Mouse (Mus musculus) hindbrain, embryonic 12.5 days (tissue): ENCODE data around the gene Atf3. TPM values are rescaled to one million over a fixed set of nuclear protein-coding genes. Genes with fewer than 3 reads are reported as not detected.

ENCODE experiments used
- ATAC-seq: fragments of 200-750 bp; cut with Nextera tagmentation; 2 replicates; pipeline ENCODE4 v1.8.0; 2017; ENCODE audit warnings: moderate TSS enrichment; ENCODE audit not compliant: low FRiP score
- H3K27ac ChIP-seq: fragments of 300-500 bp; sonication (generic); 2 replicates; pipeline ENCODE4 v1.5.1; 2016; ENCODE audit warnings: mild to moderate bottlenecking
- H3K27me3 ChIP-seq: fragments of 300-500 bp; sonication (generic); 2 replicates; pipeline ENCODE4 v1.6.1; 2016; ENCODE audit warnings: mild to moderate bottlenecking
- H3K36me3 ChIP-seq: fragments of 300-500 bp; sonication (generic); 2 replicates; pipeline ENCODE4 v1.6.1; 2016; ENCODE audit warnings: mild to moderate bottlenecking
- H3K4me1 ChIP-seq: fragments of 300-500 bp; sonication (generic); 2 replicates; pipeline ENCODE4 v1.6.1; 2016
- H3K4me2 ChIP-seq: fragments of 300-500 bp; sonication (generic); replicated peaks from 2 replicates; pipeline ENCODE4 v1.6.1; 2016; ENCODE audit warnings: mild to moderate bottlenecking
- H3K4me3 ChIP-seq: fragments of 300-500 bp; sonication (generic); 2 replicates; pipeline ENCODE4 v1.5.1; 2016; ENCODE audit warnings: mild to moderate bottlenecking
- H3K9ac ChIP-seq: fragments of 300-500 bp; sonication (generic); 2 replicates; pipeline ENCODE4 v1.6.1; 2016; ENCODE audit warnings: mild to moderate bottlenecking, moderate library complexity
- H3K9me3 ChIP-seq: fragments of 300-500 bp; sonication (generic); replicated peaks from 2 replicates; pipeline ENCODE4 v1.6.1; 2016; ENCODE audit warnings: mild to moderate bottlenecking
- WGBS: fragments of 180-500 bp; shearing (Covaris S2); methylation state at CpG from one replicate; pipeline ENCODE4 v1.1.7; 2016; 5-methylcytosine and 5-hydroxymethylcytosine counted together
- polyA plus RNA-seq: library from polyadenylated mRNA; unstranded; fragments of >200 nt; fragmentation: Nextera tagmentation; extraction: Ambion mirVana; gene quantifications from 2 replicates; pipeline ENCODE4 v1.2.1, GENCODE M21; 2016

The Atf3 gene
- polyA plus RNA-seq, 1 experiment from 2014 or later, result 2.7 TPM

GRCm38 (mm10) chr1:191224981-191225703, 7.3 kb upstream of the Atf3 start:
- 53% methylated on average over 9 of the region's 9 CpGs for WGBS
- ATAC-seq, result no peak
- Histone ChIP-seq H3K27ac (no peak overlapping the region), H3K4me2 (peak overlapping the region; percentile 97), H3K27me3 (no peaks in the 10 kb centered on the region), H3K9ac (peak overlapping the region; percentile 88), H3K4me3 (peak overlapping the region; percentile 84), H3K9me3 (no peaks in the 10 kb centered on the region), H3K4me1 (peaks cover 18% of the 10 kb centered on the region), H3K36me3 (no peaks in the 10 kb centered on the region)

GRCm38 (mm10) chr1:191224302-191224980, 6.6 kb upstream of the Atf3 start:
- Histone ChIP-seq H3K4me3 (peak overlapping the region; percentile 84), H3K9me3 (no peaks in the 10 kb centered on the region), H3K36me3 (no peaks in the 10 kb centered on the region), H3K4me2 (peak overlapping the region; percentile 97), H3K9ac (peak overlapping the region; percentile 88), H3K4me1 (peaks cover 18% of the 10 kb centered on the region), H3K27me3 (no peaks in the 10 kb centered on the region), H3K27ac (peak overlapping the region; percentile 48)
- 2% methylated on average over 57 of the region's 57 CpGs for WGBS
- peak; percentile 88 for ATAC-seq

DNA sequence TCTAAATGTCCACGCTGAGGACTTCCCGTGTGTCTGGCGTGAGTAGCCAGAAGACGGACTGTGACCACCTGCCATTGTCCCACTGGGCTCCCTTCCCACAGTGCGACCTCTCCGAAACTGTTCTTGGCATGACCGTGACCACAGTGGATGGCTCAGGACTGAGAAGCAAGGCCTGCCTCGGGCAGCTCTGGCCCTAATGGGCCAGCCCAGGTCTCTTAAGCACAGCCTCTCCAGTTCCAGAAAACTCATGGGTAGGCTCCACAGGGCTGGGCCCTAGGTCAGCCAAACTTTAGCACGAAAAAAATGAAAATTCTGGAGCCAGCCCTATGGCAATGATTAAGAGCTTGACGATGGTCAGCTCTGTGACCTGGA, 6.1 kb upstream of the Atf3 start:
- Histone ChIP-seq H3K27ac (0 out of 2 replicates have a peak overlapping the region, but pooled peaks have one; percentile 5), H3K36me3 (no peaks in the 10 kb centered on the region), H3K4me1 (peaks cover 18% of the 10 kb centered on the region), H3K9ac (peak overlapping the region; percentile 88; the same call in 1 of the 2 replicates), H3K9me3 (no peaks in the 10 kb centered on the region), H3K4me3 (peak overlapping the region; percentile 84), H3K27me3 (no peaks in the 10 kb centered on the region), H3K4me2 (peak overlapping the region; percentile 97)
- peak; percentile 70 for ATAC-seq
- 51% methylated on average over 10 of the region's 10 CpGs for WGBS

GRCm38 (mm10) chr1:191222031-191222430, 4.2 kb upstream of the Atf3 start:
- Histone ChIP-seq H3K4me2 (no peak overlapping the region), H3K27me3 (0 out of 2 replicates have a peak, but pooled peaks cover 2% of the 10 kb centered on the region), H3K27ac (no peak overlapping the region), H3K9me3 (no peaks in the 10 kb centered on the region), H3K9ac (no peak overlapping the region), H3K4me1 (peaks cover 18% of the 10 kb centered on the region), H3K4me3 (no peak overlapping the region), H3K36me3 (no peaks in the 10 kb centered on the region)
- no peak for ATAC-seq
- WGBS, result 84% methylated on average over 4 of the region's 4 CpGs

DNA sequence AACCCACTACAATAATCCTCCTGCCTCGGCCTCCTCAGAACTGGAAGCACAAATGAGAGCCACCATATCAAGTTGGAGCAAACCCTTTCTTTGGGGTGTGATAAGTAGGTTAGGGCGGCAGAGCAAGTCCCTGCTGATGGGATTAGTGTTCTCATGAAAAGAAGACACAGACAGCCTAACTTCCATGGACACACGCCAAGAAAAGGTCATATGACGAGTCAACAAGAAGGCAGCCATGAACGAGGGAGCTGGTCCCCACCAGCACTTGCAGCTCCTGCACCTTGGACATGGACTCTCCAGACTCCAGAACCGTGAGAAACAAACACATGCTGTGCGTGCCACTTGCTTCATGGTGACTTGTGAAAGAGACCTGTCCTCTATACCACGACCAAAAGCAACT, 2.7 kb upstream of the Atf3 start:
- Histone ChIP-seq H3K36me3 (no peaks in the 10 kb centered on the region), H3K4me2 (no peak overlapping the region), H3K27ac (no peak overlapping the region), H3K4me1 (peaks cover 21% of the 10 kb centered on the region), H3K9me3 (no peaks in the 10 kb centered on the region), H3K9ac (no peak overlapping the region), H3K4me3 (no peak overlapping the region), H3K27me3 (0 out of 2 replicates have a peak, but pooled peaks cover 4% of the 10 kb centered on the region)
- no peak for ATAC-seq
- 82% methylated on average over 8 of the region's 8 CpGs for WGBS

GRCm38 (mm10) chr1:191219748-191220147, 1.9 kb upstream of the Atf3 start:
- no peak overlapping the region for H3K4me2 ChIP-seq
- H3K27me3 ChIP-seq, result peaks cover 10% of the 10 kb centered on the region; the same call in 1 of the 2 replicates
- 89% methylated on average over 1 of the region's 1 CpGs for WGBS
- no peaks in the 10 kb centered on the region for H3K9me3 ChIP-seq
- H3K4me1 ChIP-seq, result peaks cover 12% of the 10 kb centered on the region
- ATAC-seq, result no peak
- H3K27ac ChIP-seq, result no peak overlapping the region
- no peaks in the 10 kb centered on the region for H3K36me3 ChIP-seq
- H3K4me3 ChIP-seq, result no peak overlapping the region
- no peak overlapping the region for H3K9ac ChIP-seq

GRCm38 (mm10) chr1:191218583-191218982, 744 bp upstream of the Atf3 start:
- H3K9ac ChIP-seq, result no peak overlapping the region
- H3K4me1 ChIP-seq, result peaks cover 6% of the 10 kb centered on the region; the same call in 1 of the 2 replicates
- WGBS, result 89% methylated on average over 5 of the region's 5 CpGs
- no peak overlapping the region for H3K4me3 ChIP-seq
- peaks cover 10% of the 10 kb centered on the region; the same call in 1 of the 2 replicates for H3K27me3 ChIP-seq
- no peak overlapping the region for H3K27ac ChIP-seq
- H3K4me2 ChIP-seq, result no peak overlapping the region
- no peaks in the 10 kb centered on the region for H3K36me3 ChIP-seq
- H3K9me3 ChIP-seq, result no peaks in the 10 kb centered on the region
- ATAC-seq, result no peak

DNA sequence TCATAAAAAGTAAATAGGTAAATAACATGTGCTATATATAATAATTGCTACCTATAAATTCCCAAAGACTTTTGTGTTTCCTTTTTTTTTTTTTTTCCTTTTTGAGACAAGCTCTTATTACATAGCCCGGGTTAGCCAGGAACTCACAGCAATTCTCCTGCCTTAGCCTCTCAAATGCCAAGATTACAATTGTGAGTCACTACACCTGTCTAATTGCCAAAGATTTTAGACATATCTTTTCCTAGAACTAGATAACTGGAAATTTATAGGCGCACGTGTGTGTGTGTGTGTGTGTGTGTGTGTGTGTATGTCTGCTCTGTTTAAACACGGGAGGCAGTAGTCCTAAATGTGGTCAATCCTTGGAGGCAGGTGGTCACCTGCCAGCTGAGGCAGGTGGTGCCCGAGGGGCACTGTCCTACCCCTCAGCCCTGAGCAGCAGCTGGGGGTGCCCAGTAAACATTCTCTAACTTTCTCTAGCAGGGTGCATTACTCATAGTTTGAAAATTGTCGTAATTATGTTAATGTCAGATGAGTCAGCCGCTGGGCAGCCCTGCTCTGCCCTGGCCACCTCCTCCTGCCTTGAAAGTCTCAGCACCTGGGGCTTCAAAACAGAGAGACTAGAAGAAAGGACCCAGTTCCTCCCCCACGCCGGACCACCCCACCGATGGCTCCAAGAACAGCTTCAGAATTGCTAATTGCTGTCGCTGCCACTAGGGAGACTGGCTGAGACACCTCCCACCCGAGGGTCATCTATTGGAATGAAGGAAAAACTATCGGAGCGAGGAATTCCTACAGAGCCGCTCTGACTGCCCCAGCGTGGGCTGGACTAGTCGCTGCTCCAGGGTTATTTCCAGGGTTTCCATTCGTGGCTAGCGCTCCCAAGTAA, 1.8 kb downstream of the Atf3 start:
- 29% methylated on average over 19 of the region's 19 CpGs for WGBS
- Histone ChIP-seq H3K9ac (no peak overlapping the region), H3K4me1 (peaks cover 5% of the 10 kb centered on the region; the same call in 1 of the 2 replicates), H3K36me3 (no peaks in the 10 kb centered on the region), H3K27ac (no peak overlapping the region), H3K4me2 (peak overlapping the region; percentile 29), H3K4me3 (no peak overlapping the region), H3K9me3 (no peaks in the 10 kb centered on the region), H3K27me3 (peaks cover 10% of the 10 kb centered on the region; the same call in 1 of the 2 replicates)
- no peak for ATAC-seq

DNA sequence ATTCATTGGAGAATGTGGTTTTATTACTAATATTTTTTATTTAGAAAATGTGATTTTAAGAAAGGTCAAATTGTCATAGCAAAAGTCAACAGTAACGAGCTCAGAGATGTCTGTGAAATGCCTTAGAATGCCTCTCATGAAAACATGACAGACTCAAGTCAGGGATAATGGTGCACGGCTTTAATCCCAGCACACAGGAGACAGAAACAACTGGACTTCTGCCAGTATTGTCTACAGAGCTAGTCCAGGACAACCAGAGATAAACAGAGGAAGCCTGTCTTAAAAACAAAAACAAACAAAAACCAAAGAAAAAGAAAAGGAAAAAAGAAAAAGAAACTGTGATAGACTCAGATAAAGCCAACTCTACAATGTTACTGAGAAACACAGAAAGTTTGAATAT, 6.7 kb downstream of the Atf3 start:
- Histone ChIP-seq H3K9me3 (no peaks in the 10 kb centered on the region), H3K9ac (no peak overlapping the region), H3K27me3 (peaks cover 6% of the 10 kb centered on the region; the same call in 1 of the 2 replicates), H3K27ac (no peak overlapping the region), H3K36me3 (no peaks in the 10 kb centered on the region), H3K4me3 (no peak overlapping the region), H3K4me2 (no peak overlapping the region), H3K4me1 (peaks cover 2% of the 10 kb centered on the region; the same call in 1 of the 2 replicates)
- WGBS, result 66% methylated on average over 2 of the region's 2 CpGs
- no peak for ATAC-seq

GRCm38 (mm10) chr1:191205791-191206190, 12.0 kb downstream of the Atf3 start:
- no peak for ATAC-seq
- Histone ChIP-seq H3K9ac (no peak overlapping the region), H3K4me2 (no peak overlapping the region), H3K9me3 (no peaks in the 10 kb centered on the region), H3K36me3 (no peaks in the 10 kb centered on the region), H3K4me1 (no peaks in the 10 kb centered on the region), H3K27ac (no peak overlapping the region), H3K27me3 (no peaks in the 10 kb centered on the region), H3K4me3 (no peak overlapping the region)
- WGBS, result 83% methylated on average over 5 of the region's 5 CpGs

- H3K4me3 ChIP-seq, result no peak overlapping the region
- no peak overlapping the region for H3K27ac ChIP-seq
- ATAC-seq, result no peak
- no peaks in the 10 kb centered on the region for H3K9me3 ChIP-seq
- no peaks in the 10 kb centered on the region for H3K36me3 ChIP-seq
- H3K4me2 ChIP-seq, result no peak overlapping the region
- 82% methylated on average over 5 of the region's 5 CpGs for WGBS
- H3K4me1 ChIP-seq, result no peaks in the 10 kb centered on the region
- H3K9ac ChIP-seq, result no peak overlapping the region
- no peaks in the 10 kb centered on the region for H3K27me3 ChIP-seq
Observed at GRCm38 (mm10) chr1:191204876-191205275, 13.0 kb downstream of the Atf3 start.

GRCm38 (mm10) chr1:191203496-191203895, 14.3 kb downstream of the Atf3 start:
- no peak overlapping the region for H3K9ac ChIP-seq
- ATAC-seq, result no peak
- no peaks in the 10 kb centered on the region for H3K9me3 ChIP-seq
- no peak overlapping the region for H3K27ac ChIP-seq
- WGBS, result 83% methylated on average over 2 of the region's 2 CpGs
- no peaks in the 10 kb centered on the region for H3K27me3 ChIP-seq
- H3K4me2 ChIP-seq, result no peak overlapping the region
- no peaks in the 10 kb centered on the region for H3K36me3 ChIP-seq
- no peak overlapping the region for H3K4me3 ChIP-seq
- no peaks in the 10 kb centered on the region for H3K4me1 ChIP-seq
